Mouse (Mus musculus) lung, postnatal 0 days (tissue): ENCODE results near the gene Nmnat2.

Experiments
- CTCF ChIP-seq: IDR thresholded peaks from 2 replicates; pipeline ENCODE4 v1.5.1; 2016; ENCODE audit warnings: antibody characterized with exemption, mild to moderate bottlenecking
- EP300 ChIP-seq: IDR thresholded peaks from 2 replicates; pipeline ENCODE4 v1.6.1; 2016; ENCODE audit warnings: antibody characterized with exemption, mild to moderate bottlenecking, control low read depth

GRCm38 (mm10) chr1:153062547-153062946, 107.8 kb downstream of the Nmnat2 start:
- no peak for TF ChIP-seq CTCF
- TF ChIP-seq EP300 = no peak
